ENCODE assay signal across 19 mouse cellular contexts in genomic region chr6:14583829-14584228, GRCm38 (mm10).
DNase-seq lines count a peak whose midpoint lies in the region; ATAC-seq lines count a peak whose summit lies in the region.
"Had no signal": no experiment of that assay in that cellular context is flagged by ENCODE, and none has a peak within 500 bp of the region (broad histone marks: within the 10 kb centered on the region; RNA-seq: fewer than 3 reads in every experiment).

No protein-coding gene starts in this region.

- H3K9ac ChIP-seq in embryonic facial prominence, embryonic 14.5 days (ENCODE audit: low read depth, low read length): no peak overlapping the region
- H3K9ac ChIP-seq: embryonic facial prominence, embryonic 12.5 days; forebrain, embryonic 12.5 days; heart, embryonic 12.5 days; hindbrain, embryonic 12.5 days had no signal

- H3K9me3 ChIP-seq in embryonic facial prominence, embryonic 14.5 days (ENCODE audit: control insufficient read depth, low read length): no peaks in the 10 kb centered on the region
- no peaks in the 10 kb centered on the region for H3K9me3 ChIP-seq in embryonic facial prominence, embryonic 10.5 days
- H3K9me3 ChIP-seq: embryonic facial prominence, embryonic 12.5 days; forebrain, embryonic 12.5 days; heart, embryonic 12.5 days; hindbrain, embryonic 12.5 days had no signal

- H3K36me3 ChIP-seq in embryonic facial prominence, embryonic 14.5 days (ENCODE audit: control insufficient read depth, insufficient read depth, low read length): no peaks in the 10 kb centered on the region
- no peaks in the 10 kb centered on the region for H3K36me3 ChIP-seq in embryonic facial prominence, embryonic 10.5 days (replicated peaks)
- H3K36me3 ChIP-seq: embryonic facial prominence, embryonic 12.5 days; forebrain, embryonic 12.5 days; heart, embryonic 12.5 days; hindbrain, embryonic 12.5 days had no signal

- no peak overlapping the region for H3K4me2 ChIP-seq in embryonic facial prominence, embryonic 14.5 days (ENCODE audit: low read depth, low read length)
- H3K4me2 ChIP-seq: embryonic facial prominence, embryonic 12.5 days; forebrain, embryonic 12.5 days; heart, embryonic 12.5 days; hindbrain, embryonic 12.5 days had no signal

- WGBS in embryonic facial prominence, embryonic 14.5 days: 17% methylated on average over 1 of the region's 1 CpGs
- WGBS in embryonic facial prominence, embryonic 10.5 days: 49% methylated on average over 1 of the region's 1 CpGs

- H3K4me1 ChIP-seq in embryonic facial prominence, embryonic 14.5 days (ENCODE audit: control insufficient read depth, insufficient read depth, low read length): no peaks in the 10 kb centered on the region
- H3K4me1 ChIP-seq in embryonic facial prominence, embryonic 10.5 days: no peaks in the 10 kb centered on the region
- H3K4me1 ChIP-seq: embryonic facial prominence, embryonic 12.5 days; forebrain, embryonic 12.5 days; heart, embryonic 12.5 days; hindbrain, embryonic 12.5 days had no signal

- 0 out of 2 replicates have a peak, but pooled peaks have one; percentile 50 for ATAC-seq in embryonic facial prominence, embryonic 14.5 days (ENCODE audit: low read depth)
- ATAC-seq: forebrain, embryonic 16.5 days; hindbrain, embryonic 16.5 days; inflammation-experienced regulatory T-cells, adult 6 months had no signal

- DNase-seq in embryonic facial prominence, embryonic 14.5 days (ENCODE audit: low spot score): peak; percentile 29
- no peak for DNase-seq in embryonic facial prominence, embryonic 10.5 days (ENCODE audit: low spot score)
- DNase-seq in gastrocnemius, adult 18-20 months (ENCODE audit: low spot score): peak; percentile 84
- DNase-seq in gastrocnemius, postnatal 10 days: peak; percentile 33
- DNase-seq in skeletal muscle tissue, adult 2 months (ENCODE audit: low read depth, low spot score): peak; percentile 89
- no peak for DNase-seq in heart, postnatal 10 days
- no peak for DNase-seq in heart, postnatal 4 days
- DNase-seq: adrenal gland, postnatal 14 days; cerebellum, adult 18-20 months; cerebellum, adult 9-11 months; embryo, embryonic 11 days; heart, postnatal 36 days had no signal

- intact Hi-C loops in heart, postnatal 10 days (cut with DNase I): no loop called here

- H3K27ac ChIP-seq in embryonic facial prominence, embryonic 14.5 days (replicated peaks; ENCODE audit: low read depth, low read length): no peak overlapping the region
- H3K27ac ChIP-seq in embryonic facial prominence, embryonic 10.5 days (replicated peaks): no peak overlapping the region
- H3K27ac ChIP-seq: embryonic facial prominence, embryonic 12.5 days; forebrain, embryonic 12.5 days; hindbrain, embryonic 12.5 days had no signal

- H3K4me3 ChIP-seq in embryonic facial prominence, embryonic 14.5 days (ENCODE audit: low read depth, low read length): no peak overlapping the region
- H3K4me3 ChIP-seq in embryonic facial prominence, embryonic 10.5 days: no peak overlapping the region
- H3K4me3 ChIP-seq: embryonic facial prominence, embryonic 12.5 days; forebrain, embryonic 12.5 days; heart, embryonic 12.5 days; hindbrain, embryonic 12.5 days had no signal

- no peaks in the 10 kb centered on the region for H3K27me3 ChIP-seq in embryonic facial prominence, embryonic 14.5 days (replicated peaks; ENCODE audit: control insufficient read depth, insufficient read depth, low read length)
- H3K27me3 ChIP-seq in embryonic facial prominence, embryonic 10.5 days (replicated peaks; ENCODE audit: low read depth, poor library complexity, severe bottlenecking): no peaks in the 10 kb centered on the region
- H3K27me3 ChIP-seq: embryonic facial prominence, embryonic 12.5 days; forebrain, embryonic 12.5 days; heart, embryonic 12.5 days; hindbrain, embryonic 12.5 days had no signal

Comparison
In these comparisons a context has a peak if more than half of its experiments do, and no peak if none do; other contexts are left out.
1. DNase-seq: peak in embryonic facial prominence, embryonic 14.5 days (single experiment), gastrocnemius, adult 18-20 months (single experiment), gastrocnemius, postnatal 10 days (single experiment) and skeletal muscle tissue, adult 2 months (single experiment); none in embryonic facial prominence, embryonic 10.5 days (single experiment), heart, postnatal 10 days (0 of 2) and heart, postnatal 4 days (single experiment).